Mouse (Mus musculus) neural tube, embryonic 10.5 days (tissue): ENCODE measurements around the gene Kat5.

ENCODE experiments used
- DNase-seq: peaks from one replicate; pipeline ENCODE4 v3.0.0-alpha.2; 2017; ENCODE audit warnings: low spot score; ENCODE audit errors: extremely low spot score

Kat5 gene

GRCm38 (mm10) chr19:5629907-5630306, 19.9 kb upstream of the Kat5 start:
- DNase-seq, result no peak

- no peak for DNase-seq
Measured at GRCm38 (mm10) chr19:5625311-5625710, 15.3 kb upstream of the Kat5 start.

GRCm38 (mm10) chr19:5621884-5622283, 11.8 kb upstream of the Kat5 start:
- no peak for DNase-seq

- no peak for DNase-seq
Measured at GRCm38 (mm10) chr19:5620007-5620406, 10.0 kb upstream of the Kat5 start.

- DNase-seq, result no peak
Measured at GRCm38 (mm10) chr19:5614953-5615352, 4.9 kb upstream of the Kat5 start.

- no peak for DNase-seq
Measured at GRCm38 (mm10) chr19:5612762-5613411, 2.9 kb upstream of the Kat5 start.

- DNase-seq, result no peak
Measured at GRCm38 (mm10) chr19:5611973-5612372, 1.9 kb upstream of the Kat5 start.

GRCm38 (mm10) chr19:5609171-5609546, 878 bp downstream of the Kat5 start:
- DNase-seq, result no peak

- DNase-seq, result no peak
Measured at GRCm38 (mm10) chr19:5608707-5609106, 1.3 kb downstream of the Kat5 start.

- no peak for DNase-seq
Measured at GRCm38 (mm10) chr19:5607705-5608410, 2.2 kb downstream of the Kat5 start.

- no peak for DNase-seq
Measured at GRCm38 (mm10) chr19:5606196-5606595, 3.8 kb downstream of the Kat5 start.

- DNase-seq, result no peak
Measured at GRCm38 (mm10) chr19:5605126-5605525, 4.9 kb downstream of the Kat5 start.

GRCm38 (mm10) chr19:5603664-5604063, 6.4 kb downstream of the Kat5 start:
- DNase-seq, result no peak

GRCm38 (mm10) chr19:5601752-5602541, 8.1 kb downstream of the Kat5 start, which contains the start of gene Rnaseh2c:
TSS of gene Rnaseh2c (plus strand) at chr19:5601873.
- DNase-seq, result peak; percentile 78

GRCm38 (mm10) chr19:5599224-5599623, 10.8 kb downstream of the Kat5 start:
- DNase-seq, result no peak

- no peak for DNase-seq
Measured at GRCm38 (mm10) chr19:5591888-5592287, 18.1 kb downstream of the Kat5 start.

- DNase-seq, result no peak
Measured at GRCm38 (mm10) chr19:5589159-5589558, 20.9 kb downstream of the Kat5 start.

GRCm38 (mm10) chr19:5581995-5582394, 28.0 kb downstream of the Kat5 start:
- DNase-seq, result no peak

- DNase-seq, result no peak
Measured at GRCm38 (mm10) chr19:5580776-5581175, 29.3 kb downstream of the Kat5 start.

- no peak for DNase-seq
Measured at GRCm38 (mm10) chr19:5579971-5580370, 30.1 kb downstream of the Kat5 start.

- no peak for DNase-seq
Measured at GRCm38 (mm10) chr19:5575336-5575735, 34.7 kb downstream of the Kat5 start.
